Mouse (Mus musculus): ENCODE results near the gene D130043K22Rik. TPM values are rescaled to one million over a fixed set of nuclear protein-coding genes. Genes with fewer than 3 reads are reported as not detected.
"Not testable (repeated sequence)": the region's sequence is repeated elsewhere in the genome, so short reads cannot be mapped to it uniquely, and the experiment has no call there.

The D130043K22Rik gene
- polyA plus RNA-seq, 1 experiment from 2014 or later: 0.58 TPM

DNA sequence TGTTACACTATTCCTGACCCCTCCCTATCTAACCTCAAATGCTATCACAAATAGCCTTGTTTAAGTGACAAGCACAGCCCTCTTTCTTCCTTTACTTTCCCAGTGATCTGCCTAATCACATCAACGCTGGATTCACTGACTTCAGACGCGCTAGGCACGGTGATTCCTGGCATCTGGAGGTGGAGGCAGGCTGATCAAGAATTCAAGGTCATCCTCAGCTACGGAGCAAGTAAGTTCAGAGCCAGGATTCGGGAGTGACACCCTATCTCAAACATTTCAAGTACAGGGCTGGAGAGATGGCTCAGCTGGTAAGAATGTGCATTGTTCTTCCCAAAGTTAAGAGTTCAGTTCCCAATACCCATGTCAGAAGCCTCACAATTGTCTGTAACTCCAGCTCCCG lies 18.8 kb upstream of the D130043K22Rik start:
- H3K9ac ChIP-seq (ENCODE audit: low read length): no peak overlapping the region
- TF ChIP-seq CTCF (IDR thresholded peaks at IDR 0.05; ENCODE audit: low read depth) (no peak), EP300 (optimal IDR thresholded peaks at IDR 0.05) (no peak)
- H3K9me3 ChIP-seq (ENCODE audit: control insufficient read depth, low read length): no peaks in the 10 kb centered on the region
- H3K4me3 ChIP-seq (ENCODE audit: low read depth, low read length): no peak overlapping the region
- no peak overlapping the region for H3K4me2 ChIP-seq (replicated peaks; ENCODE audit: low read depth)
- no peak for DNase-seq (ENCODE audit: low spot score)
- no peaks in the 10 kb centered on the region for H3K27me3 ChIP-seq (ENCODE audit: control insufficient read depth, insufficient read depth, low read length)
- H3K27ac ChIP-seq (replicated peaks): no peak overlapping the region
- H3K4me1 ChIP-seq (replicated peaks; ENCODE audit: control insufficient read depth, insufficient read depth): no peaks in the 10 kb centered on the region
- no peaks in the 10 kb centered on the region for H3K36me3 ChIP-seq (ENCODE audit: control insufficient read depth, insufficient read depth, low read length)
- ATAC-seq (ENCODE audit: low FRiP score, low TSS enrichment): no peak
- WGBS: 61% methylated on average over 7 of the region's 7 CpGs

DNA sequence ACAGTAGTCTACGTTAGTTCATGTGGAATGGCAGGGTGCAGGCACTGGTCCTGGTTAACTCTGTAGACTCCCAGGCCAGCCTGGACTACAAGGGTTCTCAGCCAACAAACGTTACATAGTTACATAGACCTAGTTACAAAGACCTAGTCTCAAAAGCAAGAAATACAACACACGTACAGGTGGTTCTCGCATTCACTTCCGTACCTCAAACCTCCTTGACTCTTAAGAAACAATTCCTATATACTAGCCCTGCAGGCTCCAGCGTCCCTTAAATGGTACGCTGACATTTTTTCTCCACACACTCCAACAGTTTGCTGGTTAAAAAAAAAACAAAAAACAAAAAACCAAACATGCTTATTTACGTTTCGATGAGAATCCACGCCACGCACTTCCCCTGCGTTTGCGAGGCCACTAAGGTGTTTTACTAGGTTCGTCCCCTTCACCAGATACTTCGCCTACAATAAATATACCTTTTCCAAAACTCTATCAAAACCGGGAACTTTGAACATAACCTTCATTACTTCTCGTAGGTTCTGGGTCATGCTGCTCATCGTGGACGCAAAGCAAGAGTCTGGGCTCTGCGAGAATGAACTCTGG lies 14.1 kb upstream of the D130043K22Rik start:
- WGBS: under 1% methylated on average over 20 of the region's 20 CpGs
- DNase-seq (ENCODE audit: low spot score) (no peak), ATAC-seq (ENCODE audit: low FRiP score, low TSS enrichment) (no peak)
- peak overlapping the region; percentile 92 for H3K4me3 ChIP-seq (ENCODE audit: low read depth, low read length)
- TF ChIP-seq EP300 (optimal IDR thresholded peaks at IDR 0.05) (no peak), CTCF (IDR thresholded peaks at IDR 0.05; ENCODE audit: low read depth) (no peak)
- H3K36me3 ChIP-seq (ENCODE audit: control insufficient read depth, insufficient read depth, low read length): no peaks in the 10 kb centered on the region
- 0 out of 2 replicates have a peak, but pooled peaks cover 3% of the 10 kb centered on the region for H3K4me1 ChIP-seq (replicated peaks; ENCODE audit: control insufficient read depth, insufficient read depth)
- peak overlapping the region; percentile 74 for H3K4me2 ChIP-seq (replicated peaks; ENCODE audit: low read depth)
- peak overlapping the region; percentile 71 for H3K9ac ChIP-seq (ENCODE audit: low read length)
- peak overlapping the region; percentile 96 for H3K27ac ChIP-seq (replicated peaks)
- no peaks in the 10 kb centered on the region for H3K27me3 ChIP-seq (ENCODE audit: control insufficient read depth, insufficient read depth, low read length)
- H3K9me3 ChIP-seq (ENCODE audit: control insufficient read depth, low read length): no peaks in the 10 kb centered on the region

DNA sequence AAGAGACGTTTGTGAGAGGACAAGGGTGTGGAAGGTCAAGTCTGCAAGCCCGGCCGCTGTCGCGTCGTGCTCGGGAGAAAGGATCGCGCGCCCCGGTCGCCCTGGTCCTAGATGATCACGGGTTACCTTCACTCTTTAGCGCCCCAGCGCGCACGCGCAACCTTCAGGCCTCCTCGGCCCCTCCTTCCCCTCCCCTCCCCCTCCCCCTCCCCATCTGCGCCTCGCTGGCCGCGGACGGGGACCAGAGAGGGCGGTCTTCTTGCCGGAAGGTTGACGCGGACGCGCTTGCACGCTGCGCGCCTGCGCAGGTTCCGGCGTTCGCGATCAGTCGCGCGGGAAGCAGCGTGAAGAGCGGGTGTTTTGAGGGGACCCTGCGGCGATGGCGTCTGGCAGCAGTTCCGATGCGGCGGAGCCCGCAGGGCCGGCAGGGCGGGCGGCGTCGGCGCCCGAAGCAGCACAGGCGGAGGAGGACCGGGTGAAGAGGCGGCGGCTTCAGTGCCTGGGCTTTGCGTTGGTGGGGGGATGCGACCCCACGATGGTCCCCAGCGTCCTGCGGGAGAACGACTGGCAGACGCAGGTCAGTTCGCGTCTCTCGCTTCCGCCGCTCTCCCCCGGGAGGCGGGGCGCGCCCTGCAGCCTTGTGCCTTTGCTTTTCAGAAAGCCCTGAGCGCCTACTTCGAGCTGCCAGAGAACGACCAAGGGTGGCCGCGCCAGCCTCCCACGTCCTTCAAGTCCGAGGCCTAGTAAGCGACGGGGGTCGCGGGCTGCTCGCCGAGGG lies 13.4 kb upstream of the D130043K22Rik start, which contains the start of the genes Acot13 and Tdp2:
TSS of gene Acot13 (minus strand) at position 188 of the 778 bp plus-strand sequence.
TSS of gene Tdp2 (plus strand) at position 327 of the 778 bp plus-strand sequence.
- DNase-seq (ENCODE audit: low spot score) (peak; percentile 100), ATAC-seq (ENCODE audit: low FRiP score, low TSS enrichment) (peak; percentile 98)
- Histone ChIP-seq H3K4me3 (ENCODE audit: low read depth, low read length) (peak within 1 kb of the TSS; percentile 92), H3K27ac (replicated peaks) (peak within 1 kb of the TSS; percentile 96), H3K9ac (ENCODE audit: low read length) (peak within 1 kb of the TSS; percentile 95), H3K27me3 (ENCODE audit: control insufficient read depth, insufficient read depth, low read length) (no peaks in the 10 kb centered on the region), H3K4me2 (replicated peaks; ENCODE audit: low read depth) (peak within 1 kb of the TSS; percentile 85), H3K36me3 (ENCODE audit: control insufficient read depth, insufficient read depth, low read length) (no peaks in the 10 kb centered on the region), H3K4me1 (replicated peaks; ENCODE audit: control insufficient read depth, insufficient read depth) (0 out of 2 replicates have a peak, but pooled peaks cover 3% of the 10 kb centered on the region), H3K9me3 (ENCODE audit: control insufficient read depth, low read length) (no peaks in the 10 kb centered on the region)
- TF ChIP-seq EP300 (optimal IDR thresholded peaks at IDR 0.05): no peak
- peak; percentile 45 for TF ChIP-seq CTCF (IDR thresholded peaks at IDR 0.05; ENCODE audit: low read depth)
- under 1% methylated on average over 74 of the region's 90 CpGs for WGBS

DNA sequence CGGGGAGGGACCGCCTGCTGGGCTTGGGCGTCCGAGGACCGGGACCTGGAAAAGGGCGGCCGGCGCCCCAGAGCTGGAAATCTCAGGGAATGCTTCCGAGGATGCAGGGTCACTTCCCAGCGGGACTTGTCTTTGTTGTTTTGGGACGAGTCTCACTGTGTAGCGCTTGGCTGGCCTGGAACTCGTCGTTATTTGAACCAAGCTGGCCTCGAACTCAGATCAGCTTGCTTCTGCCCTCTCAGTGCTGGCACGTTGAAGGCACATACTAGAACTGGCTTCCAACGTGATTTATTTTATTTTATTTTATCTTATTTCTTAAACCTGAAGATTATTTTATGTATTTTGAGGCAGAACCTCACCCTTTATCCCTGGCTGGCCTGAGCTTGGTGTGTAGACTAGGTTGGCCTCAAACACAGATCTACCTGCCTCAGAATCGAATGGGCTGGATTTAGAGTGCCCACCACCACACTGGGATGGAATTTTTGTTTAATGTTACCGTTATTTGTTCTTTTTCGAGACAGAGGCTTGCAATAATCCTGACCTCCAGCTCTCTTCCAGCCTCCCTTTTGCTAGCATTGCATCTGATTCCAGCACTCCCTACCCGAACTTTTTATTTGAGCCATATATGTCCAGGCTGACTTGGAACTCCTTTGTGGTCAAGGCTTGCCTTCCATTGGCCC lies 12.7 kb upstream of the D130043K22Rik start:
- Histone ChIP-seq H3K4me3 (ENCODE audit: low read depth, low read length) (peak overlapping the region; percentile 92), H3K27me3 (ENCODE audit: control insufficient read depth, insufficient read depth, low read length) (no peaks in the 10 kb centered on the region), H3K4me1 (replicated peaks; ENCODE audit: control insufficient read depth, insufficient read depth) (0 out of 2 replicates have a peak, but pooled peaks cover 3% of the 10 kb centered on the region), H3K9ac (ENCODE audit: low read length) (peak overlapping the region; percentile 95), H3K27ac (replicated peaks) (peak overlapping the region; percentile 96), H3K36me3 (ENCODE audit: control insufficient read depth, insufficient read depth, low read length) (no peaks in the 10 kb centered on the region), H3K4me2 (replicated peaks; ENCODE audit: low read depth) (peak overlapping the region; percentile 85), H3K9me3 (ENCODE audit: control insufficient read depth, low read length) (no peaks in the 10 kb centered on the region)
- whole genome bisulfite sequencing: 1% methylated on average over 21 of the region's 21 CpGs
- no peak for TF ChIP-seq CTCF (IDR thresholded peaks at IDR 0.05; ENCODE audit: low read depth)
- ATAC-seq (ENCODE audit: low FRiP score, low TSS enrichment) (peak; percentile 1; the same call in 1 of the 2 replicates), DNase-seq (ENCODE audit: low spot score) (no peak)

DNA sequence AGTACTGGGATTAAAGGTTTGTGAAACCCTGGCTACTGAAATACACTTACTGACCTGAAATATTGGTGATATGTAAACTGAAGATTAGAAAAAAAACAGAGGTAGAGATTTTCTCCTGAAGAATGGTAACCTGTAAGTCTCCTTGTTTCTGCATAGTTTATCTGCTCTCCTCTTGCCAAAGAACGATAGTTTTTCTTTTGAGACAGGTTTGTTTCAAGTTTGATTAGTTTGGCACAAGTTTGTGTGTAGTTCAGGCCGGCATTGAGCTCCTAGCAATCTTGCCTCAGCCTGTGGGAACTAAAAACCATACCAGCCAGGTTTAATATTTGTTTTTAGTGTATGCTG lies 12.2 kb upstream of the D130043K22Rik start:
- peak overlapping the region; percentile 95 for H3K9ac ChIP-seq (ENCODE audit: low read length)
- H3K9me3 ChIP-seq (ENCODE audit: control insufficient read depth, low read length): no peaks in the 10 kb centered on the region
- WGBS: 10% methylated on average over 2 of the region's 2 CpGs
- no peak for TF ChIP-seq CTCF (IDR thresholded peaks at IDR 0.05; ENCODE audit: low read depth)
- no peak for TF ChIP-seq EP300 (optimal IDR thresholded peaks at IDR 0.05)
- peak overlapping the region; percentile 85 for H3K4me2 ChIP-seq (replicated peaks; ENCODE audit: low read depth)
- H3K4me1 ChIP-seq (replicated peaks; ENCODE audit: control insufficient read depth, insufficient read depth): 0 out of 2 replicates have a peak, but pooled peaks cover 3% of the 10 kb centered on the region
- H3K27ac ChIP-seq (replicated peaks): no peak overlapping the region; the same call in 1 of the 2 replicates
- no peaks in the 10 kb centered on the region for H3K27me3 ChIP-seq (ENCODE audit: control insufficient read depth, insufficient read depth, low read length)
- H3K36me3 ChIP-seq (ENCODE audit: control insufficient read depth, insufficient read depth, low read length): no peaks in the 10 kb centered on the region
- DNase-seq (ENCODE audit: low spot score) (no peak), ATAC-seq (ENCODE audit: low FRiP score, low TSS enrichment) (no peak)
- peak overlapping the region; percentile 92 for H3K4me3 ChIP-seq (ENCODE audit: low read depth, low read length)

DNA sequence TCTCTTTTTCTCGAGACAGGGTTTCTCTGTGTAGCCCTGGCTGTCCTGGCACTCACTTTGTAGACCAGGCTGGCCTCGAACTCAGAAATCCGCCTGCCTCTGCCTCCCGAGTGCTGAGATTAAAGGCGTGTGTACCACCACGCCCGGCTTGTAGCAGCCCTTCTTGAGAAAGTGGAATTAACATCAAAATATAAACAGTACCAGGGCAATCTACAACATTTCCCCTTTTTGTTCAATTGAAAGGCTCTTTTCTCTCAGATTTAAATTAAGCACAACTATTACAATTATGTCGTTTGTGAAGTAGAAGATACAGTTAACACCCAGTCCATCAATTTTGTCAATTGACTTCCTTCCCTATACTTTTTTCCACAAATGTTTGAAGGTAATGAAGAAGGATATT lies 7.2 kb upstream of the D130043K22Rik start:
- 90% methylated on average over 8 of the region's 8 CpGs for WGBS
- not testable (repeated sequence) for H3K27ac ChIP-seq (replicated peaks); H3K9me3 ChIP-seq (ENCODE audit: control insufficient read depth, low read length); H3K27me3 ChIP-seq (ENCODE audit: control insufficient read depth, insufficient read depth, low read length); H3K9ac ChIP-seq (ENCODE audit: low read length); H3K36me3 ChIP-seq (ENCODE audit: control insufficient read depth, insufficient read depth, low read length); DNase-seq (ENCODE audit: low spot score); ATAC-seq (ENCODE audit: low FRiP score, low TSS enrichment); H3K4me2 ChIP-seq (replicated peaks; ENCODE audit: low read depth); H3K4me3 ChIP-seq (ENCODE audit: low read depth, low read length); H3K4me1 ChIP-seq (replicated peaks; ENCODE audit: control insufficient read depth, insufficient read depth)

All from stomach, postnatal 0 days (tissue).